Mouse (Mus musculus) cerebellum, adult 2 months (tissue): ENCODE results near the gene Hivep2.

ENCODE experiments used
- CTCF ChIP-seq: fragments of 200-500 bp; IDR thresholded peaks from 2 replicates; pipeline ENCODE4 v1.5.1; 2011; ENCODE audit warnings: low read depth, mild to moderate bottlenecking, control low read depth, low read length, moderate library complexity, borderline replicate concordance; ENCODE audit not compliant: insufficient read depth
- POLR2A ChIP-seq: fragments of 200-500 bp; IDR thresholded peaks from 2 replicates; pipeline ENCODE4 v1.6.1; 2011; ENCODE audit warnings: low read length, control low read depth, borderline replicate concordance; ENCODE audit not compliant: insufficient read depth

DNA sequence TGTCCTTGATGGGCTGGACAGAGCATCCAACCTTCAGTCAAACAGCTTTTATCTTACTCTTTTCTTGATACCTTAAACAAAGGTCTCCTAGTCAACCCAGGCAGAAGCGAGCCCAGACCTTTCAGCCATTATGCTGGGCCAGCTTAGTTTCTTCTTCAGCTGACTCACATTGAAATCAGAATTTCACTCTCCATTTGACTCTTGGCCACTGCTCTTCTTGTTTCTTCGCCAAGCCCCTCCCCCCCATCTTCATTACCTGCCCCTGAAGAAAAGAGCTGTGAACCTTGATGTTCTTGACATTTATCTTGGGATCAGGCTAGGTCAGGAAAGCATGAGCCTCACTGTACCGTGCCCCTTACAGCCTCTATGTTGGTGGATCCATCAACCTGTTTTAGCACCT lies 135.0 kb downstream of the Hivep2 start:
- TF ChIP-seq CTCF (no peak), POLR2A (no peak)
